Mouse (Mus musculus): Measurements from ENCODE around the gene Ppia. TPM values are rescaled to one million over a fixed set of nuclear protein-coding genes. Genes with fewer than 3 reads are reported as not detected.
"Not testable (repeated sequence)": the region's sequence is repeated elsewhere in the genome, so short reads cannot be mapped to it uniquely, and the experiment has no call there.

Gene Ppia
- polyA plus RNA-seq, 1 experiment from 2014 or later, result 5,840 TPM

DNA sequence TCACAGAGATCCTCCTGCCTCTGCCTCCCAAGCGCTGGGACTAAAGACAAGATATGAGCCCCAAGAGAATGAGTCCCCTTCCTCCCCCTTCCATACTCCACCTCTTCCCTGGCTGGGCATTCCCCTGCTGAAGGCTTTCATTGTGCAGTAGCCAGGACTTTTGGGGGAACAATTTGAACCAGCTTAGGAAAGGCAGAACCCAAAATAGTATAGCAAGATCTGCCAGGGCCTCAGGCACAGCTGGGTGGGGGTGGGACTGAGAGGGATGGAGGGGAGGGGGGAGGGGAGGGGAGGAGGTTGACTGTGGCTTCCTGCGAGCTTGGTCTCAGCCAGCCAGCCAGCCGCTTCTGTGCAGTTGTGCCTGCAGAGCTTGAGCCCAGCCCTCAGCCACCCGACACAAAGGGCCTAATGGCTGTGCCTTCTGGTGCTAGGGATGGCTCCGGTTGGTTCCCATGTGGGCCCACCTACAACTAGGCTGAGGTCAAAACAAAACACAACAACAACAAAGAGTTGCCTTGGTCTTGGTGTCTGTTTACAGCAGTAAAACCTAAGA, 5.1 kb upstream of the Ppia start:
- Histone ChIP-seq H3K36me3 (peaks cover 13% of the 10 kb centered on the region), H3K9me3 (replicated peaks) (no peaks in the 10 kb centered on the region), H3K27ac (peak overlapping the region; percentile 68), H3K27me3 (ENCODE audit: low read depth, poor library complexity, severe bottlenecking) (no peaks in the 10 kb centered on the region), H3K4me3 (no peak overlapping the region), H3K4me1 (peaks cover 36% of the 10 kb centered on the region)
- no peak for DNase-seq (ENCODE audit: low spot score)
- WGBS, result 58% methylated on average over 5 of the region's 5 CpGs

DNA sequence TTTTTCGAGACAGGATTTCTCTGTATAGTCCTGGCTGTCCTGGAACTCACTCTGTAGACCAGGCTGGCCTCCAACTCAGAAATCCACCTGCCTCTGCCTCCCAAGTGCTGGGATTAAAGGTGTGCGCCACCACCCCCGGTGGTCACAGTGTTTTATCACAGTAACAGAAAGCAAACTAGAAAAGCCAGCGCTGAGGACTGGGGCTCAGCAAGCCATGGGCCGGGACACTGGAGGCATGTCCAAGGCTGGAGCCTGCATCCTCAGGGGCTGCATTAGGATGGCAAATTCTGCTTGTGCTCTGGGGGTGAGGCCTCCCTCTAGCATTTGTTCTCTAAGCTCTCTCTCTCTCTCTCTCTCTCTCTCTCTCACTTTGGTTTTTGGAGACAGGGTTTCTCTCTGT, 4.5 kb upstream of the Ppia start:
- not testable (repeated sequence) for H3K36me3 ChIP-seq; H3K9me3 ChIP-seq (replicated peaks); H3K4me3 ChIP-seq; H3K27me3 ChIP-seq (ENCODE audit: low read depth, poor library complexity, severe bottlenecking); DNase-seq (ENCODE audit: low spot score); H3K27ac ChIP-seq
- H3K4me1 ChIP-seq, result peaks cover 33% of the 10 kb centered on the region
- 86% methylated on average over 5 of the region's 5 CpGs for WGBS

DNA sequence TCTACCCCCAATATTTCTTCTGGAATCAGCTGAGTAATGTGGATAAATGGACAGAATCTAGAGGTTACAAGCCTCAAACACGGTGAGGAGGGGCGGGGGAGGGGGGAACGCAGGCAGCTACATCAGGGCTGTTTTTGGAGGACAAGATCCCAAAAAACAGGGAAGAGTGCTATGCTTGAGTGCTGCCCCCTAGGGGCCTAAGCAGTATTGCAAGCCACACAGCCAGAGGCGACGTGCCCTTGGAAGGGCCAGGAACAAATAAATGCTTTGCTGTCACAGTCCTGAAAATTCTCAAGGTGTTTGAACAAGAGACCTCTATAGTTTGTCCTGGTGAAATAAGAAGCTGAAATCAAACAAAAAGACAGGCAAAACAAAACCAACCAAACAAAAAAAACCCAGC, 3.6 kb upstream of the Ppia start:
- no peak overlapping the region for H3K4me3 ChIP-seq
- H3K27ac ChIP-seq, result no peak overlapping the region
- peak; percentile 86 for DNase-seq (ENCODE audit: low spot score)
- WGBS, result 6% methylated on average over 5 of the region's 5 CpGs
- H3K4me1 ChIP-seq, result peaks cover 24% of the 10 kb centered on the region
- no peaks in the 10 kb centered on the region for H3K9me3 ChIP-seq (replicated peaks)
- no peaks in the 10 kb centered on the region for H3K27me3 ChIP-seq (ENCODE audit: low read depth, poor library complexity, severe bottlenecking)
- peaks cover 3% of the 10 kb centered on the region; the same call in 1 of the 2 replicates for H3K36me3 ChIP-seq

DNA sequence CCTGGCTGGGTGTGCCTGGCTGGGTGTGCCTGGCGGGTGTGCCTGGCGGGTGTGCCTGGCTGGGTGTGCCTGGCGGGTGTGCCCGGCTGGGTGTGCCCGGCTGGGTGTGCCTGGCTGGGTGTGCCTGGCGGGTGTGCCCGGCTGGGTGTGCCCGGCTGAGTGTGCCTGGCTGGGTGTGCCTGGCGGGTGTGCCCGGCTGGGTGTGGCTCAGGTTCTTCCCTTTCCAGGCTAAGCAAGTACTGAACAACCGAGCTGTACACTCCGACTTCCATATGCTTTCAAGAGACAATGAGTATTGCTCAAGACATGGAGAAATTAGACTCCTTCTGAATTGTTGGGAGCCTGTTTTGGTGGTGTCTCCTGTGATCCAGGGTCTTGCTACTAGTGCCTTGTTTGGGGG, 2.0 kb upstream of the Ppia start:
- no peak overlapping the region for H3K4me3 ChIP-seq
- WGBS, result 94% methylated on average over 11 of the region's 12 CpGs
- peaks cover 31% of the 10 kb centered on the region for H3K4me1 ChIP-seq
- H3K27ac ChIP-seq, result no peak overlapping the region
- DNase-seq (ENCODE audit: low spot score), result no peak
- no peaks in the 10 kb centered on the region for H3K9me3 ChIP-seq (replicated peaks)
- H3K36me3 ChIP-seq, result peaks cover 19% of the 10 kb centered on the region
- no peaks in the 10 kb centered on the region for H3K27me3 ChIP-seq (ENCODE audit: low read depth, poor library complexity, severe bottlenecking)

DNA sequence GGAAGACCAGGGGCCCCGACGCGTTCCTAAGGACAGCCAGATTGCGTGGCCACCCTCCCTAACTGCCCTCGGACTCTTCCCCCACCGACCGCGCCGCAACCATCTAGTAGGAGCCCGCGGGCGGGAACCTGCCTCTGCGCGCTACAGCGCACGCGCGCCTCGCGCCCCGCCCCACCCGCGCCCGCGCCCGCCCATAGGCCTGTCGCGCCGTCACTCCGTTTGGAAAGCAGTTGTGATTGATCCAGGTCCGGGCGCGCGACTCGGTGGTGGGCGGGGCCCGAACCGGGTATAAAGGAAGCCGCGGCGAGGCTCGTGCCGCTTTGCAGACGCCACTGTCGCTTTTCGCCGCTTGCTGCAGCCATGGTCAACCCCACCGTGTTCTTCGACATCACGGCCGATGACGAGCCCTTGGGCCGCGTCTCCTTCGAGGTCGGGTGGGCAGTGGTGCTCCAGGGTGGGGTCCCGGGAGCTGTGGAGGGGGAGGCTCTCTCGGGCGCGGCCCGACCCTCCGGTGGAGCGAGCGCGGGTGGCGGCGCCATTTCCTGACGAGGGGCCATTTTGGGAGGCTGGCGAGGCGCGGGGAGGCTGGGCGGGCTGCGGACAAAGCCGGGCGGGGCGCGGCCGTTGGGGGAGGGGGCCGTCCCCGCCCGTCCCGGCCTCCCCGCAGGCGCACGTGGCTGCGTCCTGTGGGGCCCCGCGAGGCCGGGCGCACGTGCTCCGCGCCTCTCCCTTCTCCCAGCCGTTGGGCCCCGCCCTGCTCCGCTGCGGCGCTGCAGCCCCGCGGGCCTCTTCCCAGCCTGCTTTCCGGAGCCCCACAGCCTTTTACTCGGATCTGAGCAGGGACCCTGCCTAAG, 535 bp downstream of the Ppia start:
- H3K4me1 ChIP-seq, result peaks cover 26% of the 10 kb centered on the region
- H3K27ac ChIP-seq, result peak overlapping the region; percentile 99
- H3K36me3 ChIP-seq, result peaks cover 43% of the 10 kb centered on the region
- H3K9me3 ChIP-seq (replicated peaks), result no peaks in the 10 kb centered on the region
- H3K27me3 ChIP-seq (ENCODE audit: low read depth, poor library complexity, severe bottlenecking), result no peaks in the 10 kb centered on the region
- peak overlapping the region; percentile 89 for H3K4me3 ChIP-seq
- WGBS, result under 1% methylated on average over 99 of the region's 102 CpGs
- peak; percentile 99 for DNase-seq (ENCODE audit: low spot score)

DNA sequence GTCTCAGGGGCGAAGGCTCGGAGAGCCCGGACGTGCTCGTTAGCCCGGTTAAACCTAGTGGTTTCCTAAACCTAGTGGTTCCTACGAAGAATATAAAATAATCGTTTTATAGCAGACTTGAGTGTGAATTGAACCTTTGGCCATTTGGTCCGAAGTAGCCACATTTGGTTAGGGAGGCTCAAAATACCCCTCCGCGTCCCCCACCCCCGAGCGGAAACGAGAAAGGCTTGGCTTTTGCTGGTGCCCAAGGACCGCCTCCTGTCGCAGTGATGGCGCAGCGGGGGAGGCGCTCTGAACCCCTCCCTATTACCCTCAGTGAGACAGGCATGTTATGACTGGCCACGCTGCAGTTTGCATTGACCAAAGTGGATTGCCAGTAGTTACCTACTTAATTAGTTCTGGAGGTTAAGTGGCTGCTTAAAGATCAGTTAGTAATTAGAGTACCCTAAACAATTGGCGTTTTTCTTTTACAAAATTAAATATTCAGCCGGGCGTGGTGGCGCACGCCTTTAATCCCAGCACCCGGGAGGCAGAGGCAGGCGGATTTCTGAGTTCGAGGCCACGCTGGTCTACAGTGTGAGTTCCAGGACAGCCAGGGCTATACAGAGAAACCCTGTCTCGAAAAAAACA, 1.3 kb downstream of the Ppia start:
- peak overlapping the region; percentile 89 for H3K4me3 ChIP-seq
- peak overlapping the region; percentile 99 for H3K27ac ChIP-seq
- peaks cover 26% of the 10 kb centered on the region for H3K4me1 ChIP-seq
- 1% methylated on average over 30 of the region's 30 CpGs for WGBS
- peaks cover 50% of the 10 kb centered on the region for H3K36me3 ChIP-seq
- peak; percentile 76 for DNase-seq (ENCODE audit: low spot score)
- H3K27me3 ChIP-seq (ENCODE audit: low read depth, poor library complexity, severe bottlenecking), result no peaks in the 10 kb centered on the region
- no peaks in the 10 kb centered on the region for H3K9me3 ChIP-seq (replicated peaks)

DNA sequence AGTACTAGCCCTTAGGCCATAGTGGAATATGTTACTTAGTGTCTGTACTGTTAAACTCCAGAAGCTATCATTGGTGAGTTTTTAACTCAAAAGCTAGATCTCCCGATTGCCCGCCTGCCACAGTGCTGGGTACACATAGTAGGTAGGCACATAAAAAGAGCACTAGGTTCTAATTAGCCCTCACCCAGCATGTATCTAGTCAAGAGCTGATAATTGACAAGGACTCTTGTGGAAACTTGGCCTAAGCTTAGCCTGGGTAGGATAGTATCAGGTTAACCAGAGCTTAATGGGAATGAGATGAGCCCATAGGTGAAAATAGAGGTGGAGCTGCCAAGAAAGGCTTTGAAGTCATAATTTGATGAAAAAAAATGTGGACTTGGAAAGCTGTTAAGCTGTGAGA, 1.8 kb downstream of the Ppia start:
- Histone ChIP-seq H3K4me3 (peak overlapping the region; percentile 89), H3K27ac (peak overlapping the region; percentile 99; the same call in 1 of the 2 replicates), H3K36me3 (peaks cover 56% of the 10 kb centered on the region), H3K9me3 (replicated peaks) (no peaks in the 10 kb centered on the region), H3K4me1 (peaks cover 22% of the 10 kb centered on the region), H3K27me3 (ENCODE audit: low read depth, poor library complexity, severe bottlenecking) (no peaks in the 10 kb centered on the region)
- DNase-seq (ENCODE audit: low spot score), result no peak
- 53% methylated on average over 2 of the region's 2 CpGs for WGBS

DNA sequence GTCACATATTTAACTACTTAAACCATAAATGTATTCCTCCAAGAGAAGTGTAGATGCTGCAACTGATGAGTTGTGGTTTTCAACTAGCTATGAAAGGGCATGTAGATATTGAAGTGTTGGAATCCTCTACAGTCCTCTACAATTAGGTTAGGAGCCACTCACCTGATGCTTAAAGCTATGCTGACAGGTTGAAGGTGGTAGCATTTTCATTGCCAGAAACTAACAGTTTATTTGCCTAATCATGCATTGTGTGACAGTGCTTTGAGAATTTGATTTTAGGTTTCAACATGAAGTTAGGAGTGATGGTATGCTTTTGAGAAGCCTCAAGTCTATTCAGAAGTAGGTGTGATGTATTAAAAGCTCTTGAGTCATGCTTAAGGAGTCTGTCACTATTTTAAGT, 2.2 kb downstream of the Ppia start:
- no peaks in the 10 kb centered on the region for H3K9me3 ChIP-seq (replicated peaks)
- H3K36me3 ChIP-seq, result peaks cover 60% of the 10 kb centered on the region
- H3K4me1 ChIP-seq, result peaks cover 22% of the 10 kb centered on the region
- H3K27ac ChIP-seq, result no peak overlapping the region
- H3K4me3 ChIP-seq, result peak overlapping the region; percentile 89
- no peak for DNase-seq (ENCODE audit: low spot score)
- H3K27me3 ChIP-seq (ENCODE audit: low read depth, poor library complexity, severe bottlenecking), result no peaks in the 10 kb centered on the region

DNA sequence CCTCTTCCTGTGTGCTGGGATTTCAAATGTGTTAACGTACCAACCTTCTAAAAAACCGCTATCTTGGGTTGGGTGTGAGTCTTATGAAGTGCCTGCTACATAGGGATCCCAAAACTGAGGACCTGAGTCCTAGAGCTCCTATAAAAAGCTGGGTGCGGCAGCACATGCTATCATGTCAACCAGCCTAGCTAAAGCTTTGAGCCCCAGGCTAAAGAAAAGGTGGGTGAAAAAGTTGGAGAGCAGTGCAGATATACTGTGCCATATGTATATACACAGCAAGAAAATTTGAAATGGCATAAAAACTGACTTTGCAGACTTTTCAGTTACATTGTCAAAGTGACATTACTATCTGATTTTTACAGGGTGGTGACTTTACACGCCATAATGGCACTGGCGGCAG, 3.5 kb downstream of the Ppia start:
- peaks cover 22% of the 10 kb centered on the region for H3K4me1 ChIP-seq
- H3K27ac ChIP-seq, result no peak overlapping the region
- no peaks in the 10 kb centered on the region for H3K9me3 ChIP-seq (replicated peaks)
- no peaks in the 10 kb centered on the region for H3K27me3 ChIP-seq (ENCODE audit: low read depth, poor library complexity, severe bottlenecking)
- H3K36me3 ChIP-seq, result peaks cover 72% of the 10 kb centered on the region
- DNase-seq (ENCODE audit: low spot score), result no peak
- 93% methylated on average over 5 of the region's 5 CpGs for WGBS
- H3K4me3 ChIP-seq, result peak overlapping the region; percentile 28

DNA sequence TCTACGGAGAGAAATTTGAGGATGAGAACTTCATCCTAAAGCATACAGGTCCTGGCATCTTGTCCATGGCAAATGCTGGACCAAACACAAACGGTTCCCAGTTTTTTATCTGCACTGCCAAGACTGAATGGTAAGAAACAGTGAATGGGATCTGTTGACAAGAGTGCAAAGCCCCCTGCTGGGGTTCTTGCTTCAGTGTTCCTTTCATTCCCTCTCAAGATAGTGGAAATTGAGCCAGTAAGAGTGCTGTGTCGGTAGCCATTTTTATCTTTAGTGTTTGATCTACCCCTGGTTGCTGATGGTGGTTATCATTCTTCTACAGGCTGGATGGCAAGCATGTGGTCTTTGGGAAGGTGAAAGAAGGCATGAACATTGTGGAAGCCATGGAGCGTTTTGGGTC, 3.9 kb downstream of the Ppia start:
- H3K9me3 ChIP-seq (replicated peaks); H3K4me3 ChIP-seq; DNase-seq (ENCODE audit: low spot score); H3K27ac ChIP-seq; H3K27me3 ChIP-seq (ENCODE audit: low read depth, poor library complexity, severe bottlenecking): not testable (repeated sequence)
- H3K36me3 ChIP-seq, result peaks cover 76% of the 10 kb centered on the region
- WGBS, result 85% methylated on average over 4 of the region's 4 CpGs
- peaks cover 22% of the 10 kb centered on the region for H3K4me1 ChIP-seq

DNA sequence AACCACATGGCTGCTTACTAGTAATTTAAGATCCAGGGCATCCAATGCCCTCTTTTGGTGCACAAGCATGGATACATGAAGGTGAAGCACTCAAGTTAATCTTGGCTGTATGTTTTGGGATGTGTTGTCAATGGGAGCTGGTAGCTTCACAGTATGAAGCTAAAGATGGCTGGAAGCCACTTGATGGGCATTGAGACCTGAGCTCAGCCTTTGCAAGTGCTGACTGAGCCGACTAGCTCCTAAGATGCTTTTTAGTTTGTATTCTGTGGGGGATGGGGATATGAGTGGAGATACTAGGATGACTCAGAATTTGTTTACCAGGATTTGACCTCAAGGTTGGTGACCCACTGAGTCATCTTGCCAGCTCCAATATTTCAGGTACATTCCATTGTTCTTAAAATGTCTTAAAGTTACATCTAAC, 5.0 kb downstream of the Ppia start:
- H3K27ac ChIP-seq, result no peak overlapping the region
- H3K36me3 ChIP-seq, result peaks cover 86% of the 10 kb centered on the region
- no peak for DNase-seq (ENCODE audit: low spot score)
- H3K9me3 ChIP-seq (replicated peaks), result no peaks in the 10 kb centered on the region
- 44% methylated on average over 1 of the region's 1 CpGs for WGBS
- H3K4me3 ChIP-seq, result no peak overlapping the region
- peaks cover 13% of the 10 kb centered on the region for H3K4me1 ChIP-seq
- no peaks in the 10 kb centered on the region for H3K27me3 ChIP-seq (ENCODE audit: low read depth, poor library complexity, severe bottlenecking)

DNA sequence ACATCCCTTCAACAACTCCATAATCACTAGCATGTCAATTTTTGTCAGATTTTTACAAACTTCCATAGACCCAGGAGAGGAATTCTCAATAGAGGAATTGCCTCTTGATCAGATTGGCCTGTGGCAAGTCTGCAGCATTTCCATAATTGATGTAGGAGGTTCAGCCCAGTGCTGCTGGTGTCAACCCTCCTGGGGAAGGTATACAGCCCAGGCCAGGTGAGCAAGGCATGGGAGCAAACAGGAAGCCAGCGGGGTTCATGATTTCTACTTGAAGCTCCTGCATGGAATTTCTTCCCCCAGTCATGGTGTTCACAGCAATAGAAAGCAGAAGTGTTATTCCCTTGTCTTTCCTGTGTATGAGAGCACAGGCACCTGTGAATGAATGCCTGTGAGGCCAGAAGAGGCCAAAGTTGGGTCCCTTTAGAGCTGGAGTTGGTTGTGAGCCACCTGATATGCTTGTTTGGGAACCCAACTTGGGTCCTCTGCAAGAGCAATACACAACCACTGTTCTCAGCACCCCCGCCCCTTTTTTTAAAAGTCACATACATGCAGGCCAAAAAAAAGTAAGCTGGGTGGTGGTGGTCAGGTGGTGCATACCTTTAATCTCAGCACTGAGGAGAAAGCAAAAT, 5.6 kb downstream of the Ppia start:
- H3K4me1 ChIP-seq, result peaks cover 11% of the 10 kb centered on the region
- no peak overlapping the region for H3K4me3 ChIP-seq
- H3K27ac ChIP-seq, result no peak overlapping the region
- no peaks in the 10 kb centered on the region for H3K9me3 ChIP-seq (replicated peaks)
- peaks cover 89% of the 10 kb centered on the region for H3K36me3 ChIP-seq
- DNase-seq (ENCODE audit: low spot score), result no peak
- 71% methylated on average over 2 of the region's 2 CpGs for WGBS
- no peaks in the 10 kb centered on the region for H3K27me3 ChIP-seq (ENCODE audit: low read depth, poor library complexity, severe bottlenecking)

DNA sequence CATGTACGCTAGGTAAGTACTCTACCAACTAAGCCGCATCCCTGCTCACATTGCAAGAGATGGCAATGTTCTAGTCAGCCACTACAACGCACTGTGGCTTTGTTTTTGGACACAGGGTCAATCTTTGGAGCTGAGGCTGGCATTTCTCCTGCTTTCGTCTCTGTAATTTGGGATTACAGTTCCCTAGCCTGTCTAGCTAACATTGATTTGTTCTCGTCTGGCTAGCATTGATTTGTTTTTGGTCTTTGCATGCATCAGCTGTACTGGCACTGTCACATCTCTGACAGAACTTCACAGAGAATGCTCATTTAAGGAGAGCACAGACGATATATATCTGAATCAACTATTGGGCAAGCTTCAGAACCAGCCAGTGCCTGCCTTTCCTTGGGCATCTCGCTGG, 14.9 kb downstream of the Ppia start:
- 94% methylated on average over 7 of the region's 7 CpGs for WGBS
- no peak overlapping the region for H3K27ac ChIP-seq
- H3K9me3 ChIP-seq (replicated peaks), result no peaks in the 10 kb centered on the region
- H3K4me1 ChIP-seq, result no peaks in the 10 kb centered on the region
- DNase-seq (ENCODE audit: low spot score), result no peak
- H3K4me3 ChIP-seq, result no peak overlapping the region
- no peaks in the 10 kb centered on the region for H3K27me3 ChIP-seq (ENCODE audit: low read depth, poor library complexity, severe bottlenecking)
- H3K36me3 ChIP-seq, result peaks cover 98% of the 10 kb centered on the region

Data from limb, embryonic 10.5 days (tissue).